Mouse (Mus musculus) fibroblast of lung, adult 2 months (primary cell): ENCODE results near the gene Nat9.

Experiments used
- DNase-seq: peaks from one replicate; pipeline ENCODE4 v3.0.0-alpha.2; 2011; ENCODE audit warnings: low read depth

The Nat9 gene

DNA sequence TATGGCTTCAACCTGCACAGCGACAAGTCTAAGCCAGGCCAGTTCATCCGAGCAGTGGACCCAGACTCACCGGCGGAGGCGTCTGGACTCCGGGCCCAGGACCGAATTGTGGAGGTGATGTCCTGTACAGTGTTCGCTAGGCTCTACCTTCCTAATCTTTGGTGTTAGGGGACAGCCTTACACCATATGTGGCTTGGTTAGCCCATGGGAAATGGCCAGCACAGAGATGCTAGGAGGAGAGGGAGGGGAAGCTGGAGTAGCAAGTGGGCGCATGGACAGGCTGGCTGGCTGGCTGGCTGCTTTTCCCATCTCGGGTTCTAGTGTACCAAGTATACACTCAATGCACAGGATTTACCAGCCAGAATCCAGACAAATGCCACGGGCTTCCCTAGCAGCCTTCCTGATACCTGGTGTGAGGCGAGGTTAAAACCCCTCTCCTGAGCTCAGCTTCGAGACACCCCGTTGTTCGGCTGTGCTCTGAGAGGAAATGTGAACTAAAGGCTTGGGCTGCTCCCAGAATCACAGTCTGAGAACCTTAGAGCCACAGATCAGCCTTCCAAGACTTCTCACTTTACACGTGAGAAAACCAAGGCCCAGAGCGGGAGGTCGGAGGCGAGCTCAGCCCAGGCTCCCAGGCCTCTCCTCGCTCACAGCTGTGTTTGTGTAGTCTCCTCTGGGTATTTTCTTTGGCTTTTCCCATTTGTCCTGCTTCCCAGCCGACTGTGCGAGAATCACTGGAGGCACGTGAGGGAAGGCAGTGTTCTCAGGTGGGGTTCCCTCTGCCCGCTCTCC lies 11.1 kb downstream of the Nat9 start:
- DNase-seq: peak; percentile 67

GRCm38 (mm10) chr11:115173549-115174339 lies 13.9 kb downstream of the Nat9 start:
- DNase-seq: no peak

GRCm38 (mm10) chr11:115172825-115173287 lies 14.8 kb downstream of the Nat9 start:
- no peak for DNase-seq

- no peak for DNase-seq
These were observed 16.5 kb downstream of the Nat9 start for GRCm38 (mm10) chr11:115171125-115171524.

DNA sequence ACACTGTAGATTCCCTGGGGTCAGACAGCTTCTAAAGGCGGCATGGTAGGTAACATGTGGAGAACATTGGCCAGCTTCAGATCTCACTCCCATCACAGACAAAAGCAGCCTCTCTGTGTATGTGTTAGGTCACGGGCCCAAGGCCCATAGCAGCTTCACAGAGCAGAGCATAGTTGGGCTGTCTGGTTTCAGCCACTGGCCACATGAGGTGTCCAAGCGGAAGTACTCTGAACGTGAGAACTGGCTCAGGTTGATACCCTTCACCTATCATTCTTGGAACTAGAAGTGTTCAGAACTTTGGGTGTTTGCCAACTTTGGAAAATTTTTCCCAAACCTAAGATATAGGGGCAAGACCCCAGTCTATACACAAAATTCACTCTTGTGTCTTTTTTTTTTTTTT lies 18.2 kb downstream of the Nat9 start:
- DNase-seq: no peak

DNA sequence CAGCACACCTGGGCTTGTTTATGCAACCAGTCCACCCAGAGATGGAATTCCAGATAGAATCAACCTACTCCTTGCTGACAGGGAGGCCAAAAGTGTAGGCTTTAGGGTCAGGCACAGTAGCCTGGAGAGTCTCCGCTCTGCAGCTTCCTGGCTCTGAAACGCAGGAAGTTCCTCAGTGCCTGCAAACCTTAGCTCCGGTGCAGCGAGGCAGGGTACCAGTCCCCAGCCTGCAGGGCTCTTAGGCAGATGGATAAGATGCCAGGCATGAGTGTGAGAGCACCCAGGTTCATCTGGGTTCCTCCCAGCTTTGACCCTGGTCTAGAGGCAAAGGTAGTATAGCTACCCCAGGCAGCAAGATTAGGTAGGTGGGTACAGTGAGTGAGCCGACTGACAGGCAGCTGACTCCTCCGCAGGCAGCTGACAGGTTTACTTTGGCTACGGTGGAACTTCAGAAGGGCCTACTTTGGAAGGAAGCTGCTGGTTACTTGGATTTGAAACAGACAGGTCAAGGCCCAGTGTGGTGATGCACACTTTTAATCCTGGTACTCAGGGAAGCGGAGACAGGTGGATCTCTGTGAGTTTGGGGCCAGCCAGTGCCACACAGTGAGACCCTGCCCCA lies 19.9 kb downstream of the Nat9 start:
- no peak for DNase-seq

DNA sequence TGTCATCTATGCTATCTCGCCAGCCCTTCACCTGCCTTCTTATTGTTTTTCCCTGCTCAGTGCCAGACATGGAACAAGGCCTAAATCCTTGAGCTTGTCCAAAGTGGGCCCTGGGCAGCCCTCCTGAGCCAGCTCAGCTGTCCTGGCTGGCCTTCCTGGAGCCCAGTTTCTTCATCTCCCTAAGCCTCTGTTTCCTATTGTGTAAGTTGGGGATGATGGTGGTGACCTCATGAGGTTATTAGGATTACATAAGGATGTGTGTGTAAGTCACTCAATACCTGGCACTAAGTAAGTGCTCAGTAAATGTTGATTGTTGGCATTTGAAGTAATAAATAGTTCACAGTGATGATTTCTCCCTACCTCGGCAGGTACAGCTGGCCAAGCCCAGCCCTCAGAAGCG lies 20.9 kb downstream of the Nat9 start:
- DNase-seq: no peak

DNA sequence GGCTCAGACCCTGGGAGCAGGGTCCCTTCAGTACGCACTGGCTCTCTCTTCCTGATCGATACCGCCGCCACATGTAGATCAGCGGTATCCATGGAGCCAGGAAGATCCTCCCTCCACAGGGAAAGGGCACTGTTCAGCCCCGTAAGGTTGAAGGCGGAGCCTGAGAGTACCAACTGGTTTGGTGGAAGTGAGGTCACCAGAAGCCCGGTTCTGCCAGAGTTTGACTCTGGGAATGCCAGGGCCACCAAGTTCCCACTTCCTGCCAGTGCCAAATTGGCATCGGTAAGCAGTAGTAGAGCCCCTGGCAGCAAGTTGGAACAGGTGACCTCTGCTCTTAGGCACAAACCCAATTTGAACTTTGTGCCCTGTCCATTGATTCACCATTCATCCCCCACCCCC lies 22.7 kb downstream of the Nat9 start:
- peak; percentile 49 for DNase-seq

DNA sequence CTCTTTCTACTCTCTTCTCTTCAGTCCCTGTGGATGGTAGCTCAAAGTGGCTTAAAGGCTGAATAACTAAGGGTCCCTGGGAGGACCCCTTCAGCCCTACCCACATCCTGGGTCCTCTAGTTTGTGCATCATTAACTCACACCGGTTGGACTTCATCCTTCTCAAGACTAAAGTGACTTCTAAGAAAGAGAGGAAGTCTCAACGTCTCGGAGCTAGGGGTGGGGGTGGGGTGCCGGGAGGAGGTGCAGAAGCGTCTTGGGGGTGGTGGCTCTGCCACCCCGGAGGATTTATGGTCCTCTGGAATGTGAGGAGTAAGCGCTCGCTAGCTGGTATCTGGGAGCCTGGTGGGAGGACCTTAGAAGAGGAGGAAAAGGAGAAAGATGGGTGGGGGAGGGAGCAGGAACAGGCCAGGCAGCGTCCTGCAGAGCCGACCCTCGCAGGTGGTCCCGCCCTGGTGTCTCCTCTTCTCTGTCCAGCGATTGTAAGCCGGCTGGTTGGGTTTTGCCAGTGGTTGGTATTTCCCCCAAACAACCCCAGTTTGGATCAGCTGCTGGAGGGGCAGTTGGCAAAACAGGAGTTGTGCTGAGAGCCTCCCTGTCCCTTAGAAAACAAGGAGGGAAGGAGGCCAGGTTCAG lies 23.2 kb downstream of the Nat9 start:
- no peak for DNase-seq

DNA sequence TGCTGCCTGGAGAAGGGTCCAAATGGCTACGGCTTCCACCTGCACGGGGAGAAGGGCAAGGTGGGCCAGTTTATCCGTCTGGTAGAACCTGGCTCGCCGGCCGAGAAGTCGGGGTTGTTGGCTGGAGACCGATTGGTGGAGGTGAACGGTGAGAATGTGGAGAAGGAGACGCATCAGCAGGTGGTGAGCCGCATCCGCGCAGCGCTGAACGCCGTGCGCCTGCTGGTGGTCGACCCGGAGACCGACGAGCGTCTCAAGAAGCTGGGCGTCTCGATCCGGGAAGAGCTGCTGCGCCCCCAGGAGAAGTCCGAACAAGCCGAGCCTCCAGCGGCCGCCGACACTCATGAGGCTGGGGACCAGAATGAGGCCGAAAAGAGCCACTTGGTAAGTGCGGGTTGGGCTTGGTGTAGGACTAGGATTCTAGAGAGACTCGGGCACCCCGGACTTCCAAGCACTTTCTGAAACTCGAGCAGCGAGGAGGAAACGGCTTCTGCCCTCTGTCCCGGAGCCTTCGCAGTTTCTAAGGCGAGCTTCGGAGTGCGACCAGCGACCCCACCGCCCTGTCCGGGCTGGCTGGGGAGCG lies 24.0 kb downstream of the Nat9 start:
- DNase-seq: no peak

- DNase-seq: peak; percentile 92
These were observed 24.7 kb downstream of the Nat9 start, which contains the start of gene Slc9a3r1 for GRCm38 (mm10) chr11:115162832-115163480. Gene Slc9a3r1, plus strand, starts transcription at chr11:115163341.

DNA sequence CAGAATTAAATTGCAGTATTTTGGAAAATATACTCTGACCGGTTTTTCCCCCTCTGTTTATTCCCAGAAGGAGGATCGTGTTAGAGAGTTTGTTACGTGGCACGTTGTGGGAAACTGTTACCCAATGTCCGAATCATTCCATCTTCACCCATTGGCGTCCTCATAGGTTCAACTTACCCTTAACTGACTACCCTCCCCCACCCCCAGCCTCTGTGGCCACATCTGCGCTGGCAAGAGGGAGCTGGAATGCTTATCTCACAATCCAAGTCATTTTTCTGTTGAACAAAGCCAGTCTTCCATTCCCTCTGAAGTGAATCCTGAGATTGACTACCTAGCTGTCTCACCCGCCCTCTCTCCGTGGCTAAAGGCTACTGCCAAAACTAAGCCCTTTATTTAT lies 25.5 kb downstream of the Nat9 start:
- no peak for DNase-seq

- no peak for DNase-seq
These were observed 26.0 kb downstream of the Nat9 start for GRCm38 (mm10) chr11:115161578-115162204.

DNA sequence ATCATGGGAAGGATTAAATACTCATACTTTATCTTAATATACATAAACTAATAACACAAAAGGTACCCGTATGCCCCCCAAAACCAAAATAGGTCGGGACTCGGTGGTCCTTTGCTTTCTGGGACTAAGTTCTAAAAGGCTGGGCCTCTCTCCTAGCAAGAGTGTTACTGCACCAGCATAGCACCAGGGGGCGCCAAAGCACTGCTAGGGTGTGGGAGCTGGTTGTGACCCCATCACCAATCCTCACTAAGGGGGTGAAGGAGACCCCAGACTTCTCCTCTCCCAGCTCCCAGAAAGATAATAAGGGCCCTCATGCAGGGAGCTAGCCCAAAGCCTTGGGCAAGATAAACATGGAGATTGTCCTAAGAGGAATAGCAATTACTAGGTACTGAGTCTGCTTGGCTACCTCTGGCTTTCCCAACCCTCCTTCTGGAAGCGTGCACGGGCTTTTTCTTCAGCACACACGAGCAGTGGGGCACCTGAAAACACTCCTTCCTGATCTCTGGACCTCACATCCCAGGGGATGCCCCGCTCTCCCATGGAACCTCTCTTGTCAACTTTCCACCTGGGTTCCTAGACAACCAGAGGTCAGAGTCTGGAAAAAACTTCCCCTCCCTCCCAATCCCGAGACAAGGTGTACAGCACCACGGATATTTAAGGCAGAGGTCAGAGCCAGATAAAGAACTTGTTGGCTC lies 26.6 kb downstream of the Nat9 start:
- DNase-seq: no peak

DNA sequence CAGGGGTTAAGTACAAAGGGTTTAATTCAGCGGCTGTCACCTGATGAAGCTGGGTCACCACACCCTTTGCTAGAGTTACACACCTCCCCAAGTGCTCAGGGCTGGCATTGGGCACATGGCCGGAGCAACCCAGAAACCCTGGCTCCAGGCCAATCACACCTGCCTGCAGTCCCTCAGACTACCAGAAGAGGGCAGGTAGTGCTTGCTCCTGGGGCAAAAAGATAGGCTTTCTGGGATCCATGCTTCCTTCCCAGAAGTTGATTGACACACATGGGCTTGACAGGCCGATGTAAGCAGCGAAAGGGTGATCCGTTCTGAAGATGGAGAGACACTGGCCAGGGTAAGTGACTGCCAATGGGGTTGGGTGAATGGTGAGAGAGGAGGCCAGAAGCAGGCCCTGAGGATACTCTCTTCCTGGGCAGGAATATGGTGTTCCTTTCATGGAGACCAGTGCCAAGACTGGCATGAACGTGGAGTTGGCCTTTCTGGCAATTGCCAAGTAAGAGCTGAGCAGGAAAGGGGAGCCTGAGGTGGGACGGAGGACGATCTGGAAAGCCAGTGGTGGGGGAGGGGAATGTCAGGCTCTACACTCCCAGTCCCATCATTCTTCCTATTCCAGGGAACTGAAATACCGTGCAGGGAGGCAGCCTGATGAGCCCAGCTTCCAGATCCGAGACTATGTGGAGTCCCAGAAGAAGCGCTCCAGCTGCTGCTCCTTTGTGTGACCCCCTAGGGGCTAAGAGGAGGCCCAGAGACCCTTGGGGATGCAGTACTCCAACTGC lies 27.5 kb downstream of the Nat9 start:
- DNase-seq: no peak

- no peak for DNase-seq
These were observed 29.5 kb downstream of the Nat9 start for GRCm38 (mm10) chr11:115157933-115158719.

DNA sequence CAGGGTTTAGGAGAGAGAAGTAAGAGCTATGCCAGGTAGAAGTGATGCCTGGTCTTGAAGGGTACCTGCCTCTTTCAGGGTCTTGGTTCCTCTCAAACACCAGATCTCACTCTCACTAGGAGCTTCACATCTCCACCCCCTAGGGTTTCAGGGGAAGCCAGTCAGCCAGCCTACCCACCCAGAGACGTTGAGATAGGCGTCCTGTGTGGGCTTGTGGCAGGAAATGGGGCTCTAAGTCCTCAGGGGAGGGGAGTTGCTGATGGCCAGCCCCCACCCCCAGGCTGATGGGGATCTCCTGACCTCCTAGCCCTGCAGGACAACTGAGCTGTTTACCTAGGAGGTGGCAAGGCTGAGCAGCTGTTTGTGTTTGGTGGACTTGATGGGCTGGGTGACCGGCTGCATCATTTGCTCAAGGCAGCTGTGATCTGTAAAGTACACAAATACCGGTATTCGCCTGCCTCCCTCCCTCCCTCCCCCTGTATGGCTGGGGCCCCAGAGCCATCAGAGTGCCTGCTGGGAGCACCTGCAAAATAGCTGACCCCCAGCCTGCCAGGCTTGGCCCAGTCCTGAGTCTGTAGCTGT lies 32.5 kb downstream of the Nat9 start:
- no peak for DNase-seq

DNA sequence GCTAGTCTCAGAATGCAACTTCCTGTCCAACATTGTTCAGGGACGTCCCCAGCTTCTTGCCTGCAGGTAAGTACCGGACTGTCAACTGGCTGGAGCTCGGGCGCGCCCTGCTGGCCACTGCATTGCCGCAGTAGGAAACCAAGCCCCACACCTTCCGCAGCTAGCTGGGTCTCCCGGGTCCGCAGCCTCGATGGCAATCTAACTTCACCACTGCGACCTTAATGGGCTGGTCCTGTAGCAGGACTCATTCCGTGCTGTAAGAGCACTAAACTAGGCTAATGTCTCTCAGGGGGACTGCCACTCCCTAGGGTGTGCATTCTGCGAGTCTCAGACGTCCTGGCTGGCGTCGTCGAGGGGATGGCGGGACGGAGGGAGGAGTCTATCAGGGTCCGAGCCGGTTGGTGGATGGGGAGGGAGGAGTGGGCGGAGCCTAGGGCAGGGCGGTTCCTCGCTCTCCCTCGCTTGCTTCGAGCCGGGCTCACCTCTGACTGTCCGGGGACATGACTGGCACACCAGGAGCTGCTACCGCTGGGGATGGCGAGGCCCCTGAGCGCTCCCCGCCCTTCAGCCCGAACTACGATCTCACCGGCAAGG lies 33.9 kb downstream of the Nat9 start:
- no peak for DNase-seq
